16 mouse cellular contexts compared by ENCODE assay signal in the genomic region with DNA sequence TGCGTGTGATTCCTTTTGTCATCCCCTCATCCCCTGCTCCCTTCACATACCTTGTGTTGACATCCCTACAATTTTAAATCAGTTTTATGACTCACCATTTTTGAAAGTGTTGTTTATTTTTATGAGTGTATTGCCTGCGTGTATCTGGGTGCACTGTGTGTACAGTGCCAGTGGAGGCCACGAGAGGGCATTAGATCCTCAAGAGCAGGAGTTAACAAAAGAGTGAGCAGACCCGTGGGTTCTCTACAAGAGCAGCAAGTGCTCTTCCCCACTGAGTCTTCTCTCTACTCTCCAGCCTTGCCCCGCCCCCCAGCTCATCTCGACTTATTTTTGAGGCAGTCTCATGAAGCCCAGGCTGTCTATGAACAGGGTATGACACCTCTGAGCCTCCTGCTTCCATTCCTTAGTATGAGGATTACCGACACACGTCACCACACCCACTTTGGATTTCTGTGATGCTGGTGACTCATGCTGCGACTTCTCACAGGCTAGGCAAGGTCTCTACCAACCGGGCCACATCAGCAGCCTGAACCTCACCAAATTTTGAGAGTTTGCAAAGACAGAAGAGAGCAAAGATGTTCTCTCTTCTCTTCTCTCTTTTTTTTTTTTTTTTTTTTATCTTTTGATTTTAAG.
DNase-seq lines count a peak whose midpoint lies in the region; ATAC-seq and TF ChIP-seq lines count a peak whose summit lies in the region.
"Had no signal": no experiment of that assay in that cellular context is flagged by ENCODE, and none has a peak within 500 bp of the region (broad histone marks: within the 10 kb centered on the region; RNA-seq: fewer than 3 reads in every experiment).

No protein-coding gene starts in this region.

- no peak for TF ChIP-seq EP300 in ES-Bruce4 (IDR thresholded peaks at IDR 0.05; ENCODE audit: insufficient read depth, low read depth, low read length)

- no peaks in the 10 kb centered on the region for H3K4me1 ChIP-seq in forebrain, postnatal 0 days (ENCODE audit: insufficient read depth)
- no peaks in the 10 kb centered on the region for H3K4me1 ChIP-seq in forebrain, embryonic 13.5 days
- H3K4me1 ChIP-seq in lung, adult 2 months (ENCODE audit: control insufficient read depth, insufficient read depth, low read length) = no peaks in the 10 kb centered on the region; the same call in 1 of the 2 replicates
- no peaks in the 10 kb centered on the region for H3K4me1 ChIP-seq in ES-Bruce4 (ENCODE audit: control insufficient read depth, insufficient read depth, low read length)
- H3K4me1 ChIP-seq in thymus, adult 2 months (replicated peaks; ENCODE audit: control insufficient read depth, insufficient read depth, low read length) = no peaks in the 10 kb centered on the region
- H3K4me1 ChIP-seq: embryonic facial prominence, embryonic 15.5 days; forebrain, embryonic 12.5 days; heart, embryonic 10.5 days; midbrain, embryonic 13.5 days had no signal

- TF ChIP-seq POLR2A in lung, adult 2 months (IDR thresholded peaks at IDR 0.05; ENCODE audit: borderline replicate concordance, extremely low read depth, low read depth, low read length) = no peak
- TF ChIP-seq POLR2A in ES-Bruce4 (IDR thresholded peaks at IDR 0.05; ENCODE audit: insufficient read depth, low read length) = no peak
- no peak for TF ChIP-seq POLR2A in thymus, adult 2 months (IDR thresholded peaks at IDR 0.05; ENCODE audit: control insufficient read depth, extremely low read depth, insufficient read depth, low read length, poor library complexity)

- peaks cover 22% of the 10 kb centered on the region for H3K36me3 ChIP-seq in forebrain, postnatal 0 days (ENCODE audit: insufficient read depth)
- peaks cover 93% of the 10 kb centered on the region for H3K36me3 ChIP-seq in forebrain, embryonic 13.5 days (ENCODE audit: poor library complexity, severe bottlenecking)
- H3K36me3 ChIP-seq in ES-Bruce4 (ENCODE audit: control insufficient read depth, insufficient read depth, low read length, poor library complexity, severe bottlenecking) = no peaks in the 10 kb centered on the region
- no peaks in the 10 kb centered on the region for H3K36me3 ChIP-seq in thymus, adult 2 months (ENCODE audit: control insufficient read depth, insufficient read depth, low read length)

- H3K9me3 ChIP-seq in forebrain, postnatal 0 days (ENCODE audit: low read length) = no peaks in the 10 kb centered on the region
- H3K9me3 ChIP-seq in forebrain, embryonic 13.5 days (replicated peaks) = no peaks in the 10 kb centered on the region
- H3K9me3 ChIP-seq in ES-Bruce4 (replicated peaks; ENCODE audit: control insufficient read depth, insufficient read depth, low read length, poor library complexity, severe bottlenecking) = no peaks in the 10 kb centered on the region
- H3K9me3 ChIP-seq: embryonic facial prominence, embryonic 15.5 days; forebrain, embryonic 12.5 days; heart, embryonic 10.5 days; midbrain, embryonic 13.5 days had no signal

- H3K4me2 ChIP-seq in forebrain, postnatal 0 days (ENCODE audit: low read depth) = no peak overlapping the region
- no peak overlapping the region for H3K4me2 ChIP-seq in forebrain, embryonic 13.5 days
- H3K4me2 ChIP-seq: embryonic facial prominence, embryonic 15.5 days; forebrain, embryonic 12.5 days; midbrain, embryonic 13.5 days had no signal

- ATAC-seq in forebrain, postnatal 0 days = no peak
- ATAC-seq in forebrain, embryonic 13.5 days = no peak
- ATAC-seq: midbrain, embryonic 13.5 days had no signal

- no peak for DNase-seq in forebrain, postnatal 0 days
- no peak for DNase-seq in lung, adult 2 months
- DNase-seq in lung, postnatal 14 days = no peak
- DNase-seq in brain, adult 2 months (ENCODE audit: low read depth, low spot score) = peak; percentile 30
- no peak for DNase-seq in thymus, adult 2 months
- no peak for DNase-seq in ovary, adult 18-20 months (ENCODE audit: low spot score)
- DNase-seq: cerebellum, adult 11-12 months; gastrocnemius, postnatal 14 days; heart, postnatal 4 days; thymus, postnatal 36 days had no signal

- 84% methylated on average over 10 of the region's 10 CpGs for WGBS in forebrain, postnatal 0 days
- WGBS in forebrain, embryonic 13.5 days = 84% methylated on average over 10 of the region's 10 CpGs
- 70% methylated on average over 10 of the region's 10 CpGs for WGBS in lung, adult 2 months
- WGBS in thymus, adult 2 months = 89% methylated on average over 10 of the region's 10 CpGs

- no peak overlapping the region for H3K27ac ChIP-seq in forebrain, postnatal 0 days (ENCODE audit: low read depth, low read length)
- no peak overlapping the region for H3K27ac ChIP-seq in forebrain, embryonic 13.5 days
- no peak overlapping the region for H3K27ac ChIP-seq in ES-Bruce4 (ENCODE audit: insufficient read depth, low read length)
- no peak overlapping the region for H3K27ac ChIP-seq in thymus, adult 2 months (ENCODE audit: control insufficient read depth, insufficient read depth, low read length)
- H3K27ac ChIP-seq: embryonic facial prominence, embryonic 15.5 days; forebrain, embryonic 12.5 days; heart, embryonic 10.5 days; midbrain, embryonic 13.5 days had no signal

- no peaks in the 10 kb centered on the region for H3K27me3 ChIP-seq in forebrain, postnatal 0 days (ENCODE audit: insufficient read depth, low read length)
- no peaks in the 10 kb centered on the region for H3K27me3 ChIP-seq in forebrain, embryonic 13.5 days
- no peaks in the 10 kb centered on the region for H3K27me3 ChIP-seq in ES-Bruce4 (ENCODE audit: control insufficient read depth, insufficient read depth, low read length, poor library complexity, severe bottlenecking)
- H3K27me3 ChIP-seq in thymus, adult 2 months (ENCODE audit: control insufficient read depth, insufficient read depth, low read length) = no peaks in the 10 kb centered on the region
- H3K27me3 ChIP-seq: embryonic facial prominence, embryonic 15.5 days; forebrain, embryonic 12.5 days; midbrain, embryonic 13.5 days had no signal

- peak; percentile 42 for TF ChIP-seq CTCF in forebrain, postnatal 0 days (IDR thresholded peaks at IDR 0.05; ENCODE audit: low read depth)
- peak; percentile 53; the same call in 1 of the 2 replicates for TF ChIP-seq CTCF in lung, adult 2 months (IDR thresholded peaks at IDR 0.05; ENCODE audit: insufficient read depth, low read length)
- peak; percentile 46 for TF ChIP-seq CTCF in ES-Bruce4 (IDR thresholded peaks at IDR 0.05; ENCODE audit: low read depth, low read length)
- no peak for TF ChIP-seq CTCF in thymus, adult 2 months (IDR thresholded peaks at IDR 0.05; ENCODE audit: borderline replicate concordance, control insufficient read depth, extremely low read depth, insufficient read depth, low read length, poor library complexity)

- H3K9ac ChIP-seq in forebrain, postnatal 0 days = no peak overlapping the region
- H3K9ac ChIP-seq in forebrain, embryonic 13.5 days = no peak overlapping the region
- H3K9ac ChIP-seq in ES-Bruce4 (ENCODE audit: low read depth, poor library complexity, severe bottlenecking) = no peak overlapping the region
- H3K9ac ChIP-seq: embryonic facial prominence, embryonic 15.5 days; forebrain, embryonic 12.5 days; midbrain, embryonic 13.5 days had no signal

- no peak overlapping the region for H3K4me3 ChIP-seq in forebrain, postnatal 0 days (ENCODE audit: low read depth, low read length)
- H3K4me3 ChIP-seq in forebrain, embryonic 13.5 days = no peak overlapping the region
- no peak overlapping the region for H3K4me3 ChIP-seq in lung, adult 2 months (replicated peaks; ENCODE audit: extremely low read depth, low read depth, low read length)
- no peak overlapping the region for H3K4me3 ChIP-seq in ES-Bruce4 (ENCODE audit: low read depth, low read length)
- no peak overlapping the region for H3K4me3 ChIP-seq in thymus, adult 2 months (ENCODE audit: control insufficient read depth, insufficient read depth, low read length)
- H3K4me3 ChIP-seq: embryonic facial prominence, embryonic 15.5 days; forebrain, embryonic 12.5 days; heart, embryonic 10.5 days; midbrain, embryonic 13.5 days had no signal
